ENCODE assay signal across 9 mouse cellular contexts in the genomic region with DNA sequence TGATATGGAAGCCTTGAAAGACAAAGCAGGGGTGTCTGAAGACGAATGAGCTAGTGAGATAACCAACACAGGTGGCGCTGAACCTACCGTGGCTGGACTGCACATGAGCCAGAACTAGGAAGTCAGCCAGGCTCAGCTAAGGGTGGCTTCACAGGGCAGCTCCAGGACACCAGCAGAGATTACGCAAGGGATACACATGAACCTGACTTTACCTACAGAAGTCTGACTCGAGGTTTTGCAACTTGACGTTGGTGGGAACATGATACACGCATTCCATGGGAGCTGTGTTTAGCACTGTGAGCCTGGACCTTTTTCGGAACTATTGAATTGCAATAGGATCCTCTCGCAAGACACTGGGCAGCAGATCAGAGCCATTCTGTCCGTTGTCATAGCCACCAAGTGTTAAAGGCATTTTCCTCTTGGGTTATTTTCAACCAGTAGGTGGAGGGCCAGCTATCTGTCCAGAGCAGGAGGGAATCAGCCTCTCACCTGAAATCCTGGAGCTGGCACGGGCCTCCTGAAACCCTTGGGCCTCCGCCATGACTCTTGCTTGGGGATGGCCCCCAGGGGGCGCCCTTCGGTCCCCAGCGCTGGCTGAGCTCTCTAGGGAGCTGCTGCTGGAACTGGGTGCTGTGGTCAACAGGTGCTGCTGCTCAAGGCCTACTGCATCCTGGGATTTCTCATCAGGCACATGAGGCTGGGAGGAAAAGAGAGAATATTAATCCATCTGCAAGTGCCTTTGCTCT. TPM values are rescaled to one million over a fixed set of nuclear protein-coding genes. Genes with fewer than 3 reads are reported as not detected.
DNase-seq lines count a peak whose midpoint lies in the region; ATAC-seq and TF ChIP-seq lines count a peak whose summit lies in the region.
"Had no signal": no experiment of that assay in that cellular context is flagged by ENCODE, and none has a peak within 500 bp of the region (broad histone marks: within the 10 kb centered on the region; RNA-seq: fewer than 3 reads in every experiment).

No protein-coding gene starts in this region.

- H3K4me2 ChIP-seq in intestine, postnatal 0 days (replicated peaks; ENCODE audit: low read depth) = no peak overlapping the region

- peak; percentile 73 for TF ChIP-seq CTCF in intestine, postnatal 0 days (IDR thresholded peaks at IDR 0.05; ENCODE audit: low read depth)

- no peak overlapping the region for H3K9ac ChIP-seq in intestine, postnatal 0 days (ENCODE audit: low read depth, low read length)

- no peaks in the 10 kb centered on the region for H3K36me3 ChIP-seq in heart, embryonic 10.5 days
- H3K36me3 ChIP-seq in intestine, postnatal 0 days (ENCODE audit: control insufficient read depth, insufficient read depth) = peaks cover 20% of the 10 kb centered on the region; the same call in 1 of the 2 replicates

- no peaks in the 10 kb centered on the region for H3K9me3 ChIP-seq in heart, embryonic 10.5 days
- H3K9me3 ChIP-seq in intestine, postnatal 0 days (ENCODE audit: control insufficient read depth) = no peaks in the 10 kb centered on the region
- H3K9me3 ChIP-seq: megakaryocyte, embryonic 14.5 days had no signal

- ATAC-seq in intestine, postnatal 0 days = no peak

- H3K4me3 ChIP-seq in heart, embryonic 10.5 days = no peak overlapping the region
- H3K4me3 ChIP-seq in intestine, postnatal 0 days (ENCODE audit: low read depth, low read length) = no peak overlapping the region
- H3K4me3 ChIP-seq: megakaryocyte, embryonic 14.5 days had no signal

- WGBS in heart, embryonic 10.5 days = 57% methylated on average over 15 of the region's 15 CpGs
- 63% methylated on average over 15 of the region's 15 CpGs for WGBS in intestine, postnatal 0 days

- intact Hi-C loops in heart, postnatal 14 days (cut with DNase I) = loop anchor here (5.0 kb wide), 1 partner anchor 33 kb away; no protein-coding TSS in a partner anchor

- H3K27ac ChIP-seq in heart, embryonic 10.5 days = no peak overlapping the region
- no peak overlapping the region for H3K27ac ChIP-seq in intestine, postnatal 0 days (ENCODE audit: low read depth, low read length)

- H3K4me1 ChIP-seq in heart, embryonic 10.5 days = peaks cover 12% of the 10 kb centered on the region
- no peaks in the 10 kb centered on the region for H3K4me1 ChIP-seq in intestine, postnatal 0 days (replicated peaks; ENCODE audit: control insufficient read depth, insufficient read depth, low read length)

- H3K27me3 ChIP-seq in heart, embryonic 10.5 days (ENCODE audit: insufficient read depth, poor library complexity, severe bottlenecking) = peaks cover 11% of the 10 kb centered on the region; the same call in 1 of the 2 replicates
- H3K27me3 ChIP-seq in intestine, postnatal 0 days (replicated peaks; ENCODE audit: control insufficient read depth, insufficient read depth, low read length) = no peaks in the 10 kb centered on the region

- peak; percentile 47 to 55 for DNase-seq in heart, postnatal 14 days
- DNase-seq in heart, embryonic 10.5 days (ENCODE audit: low spot score) = no peak
- DNase-seq in urinary bladder, postnatal 25 days (ENCODE audit: low spot score) = peak; percentile 34
- no peak for DNase-seq in urinary bladder, postnatal 10 days (ENCODE audit: low spot score)
- peak; percentile 74 for DNase-seq in skeletal muscle tissue, adult 2 months (ENCODE audit: low read depth, low spot score)
- no peak for DNase-seq in left cerebral cortex, adult 8-10 months (ENCODE audit: low spot score in 2 of 2)
- DNase-seq in right cerebral cortex, postnatal 25 days = no peak

RNA-seq across cellular contexts. Expression of gene Vps13d, which starts 24.6 kb away (rescaled TPM):
- total RNA-seq in heart, postnatal 14 days (2021) = 10 to 100 TPM; 72.5 to 74.9 TPM
- 6.3 and 6.4 TPM in 2 replicates for polyA plus RNA-seq in heart, embryonic 10.5 days (2016; fragmentation: Nextera tagmentation; extraction: Ambion mirVana)
- 14.8 and 18.2 TPM in 2 replicates for polyA plus RNA-seq in intestine, postnatal 0 days (2015; fragmentation: Nextera tagmentation; extraction: Ambion mirVana)
- total RNA-seq in left cerebral cortex, adult 8-10 months (2022) = 10 to 100 TPM; 57.5 to 69.7 (median 65.1) TPM

RNA-seq across cellular contexts. Expression of gene Tnfrsf1b, which starts 27.3 kb away (rescaled TPM):
- 1 to 10 TPM; 5.5 to 6.3 TPM for total RNA-seq in heart, postnatal 14 days (2021)
- polyA plus RNA-seq in heart, embryonic 10.5 days (2016; fragmentation: Nextera tagmentation; extraction: Ambion mirVana) = 2.5 and 4.2 TPM in 2 replicates
- 2.8 and 2.9 TPM in 2 replicates for polyA plus RNA-seq in intestine, postnatal 0 days (2015; fragmentation: Nextera tagmentation; extraction: Ambion mirVana)
- total RNA-seq in left cerebral cortex, adult 8-10 months (2022) = 1 to 10 TPM; 2.5 to 4.4 (median 3.9) TPM

Comparison
In these comparisons a context has a peak if more than half of its experiments do, and no peak if none do; other contexts are left out.
1. DNase-seq: peak in heart, postnatal 14 days (2 of 2), urinary bladder, postnatal 25 days (single experiment) and skeletal muscle tissue, adult 2 months (single experiment); none in heart, embryonic 10.5 days (single experiment), urinary bladder, postnatal 10 days (single experiment), left cerebral cortex, adult 8-10 months (0 of 2) and right cerebral cortex, postnatal 25 days (single experiment).